Mouse (Mus musculus) brown adipose tissue, adult 24 weeks (tissue): Measurements from ENCODE around the gene Ppm1d. TPM values are rescaled to one million over a fixed set of nuclear protein-coding genes. Genes with fewer than 3 reads are reported as not detected.
A peak's percentile ranks its signal among the peaks of the same experiment; 100 is the strongest.

Experiments
- H3K27ac ChIP-seq: fragments of 200-500 bp; replicated peaks from 2 replicates; pipeline ENCODE4 v1.5.1; 2012; ENCODE audit warnings: low read depth, mild to moderate bottlenecking, low read length
- H3K4me1 ChIP-seq: fragments of 200-500 bp; 2 replicates; pipeline ENCODE4 v1.6.1; 2012; ENCODE audit warnings: low read length, mixed read lengths; ENCODE audit not compliant: control insufficient read depth, insufficient read depth, insufficient read length
- H3K4me3 ChIP-seq: fragments of 200-500 bp; 2 replicates; pipeline ENCODE4 v1.5.1; 2012; ENCODE audit warnings: low read depth, mild to moderate bottlenecking, low read length, moderate library complexity; ENCODE audit not compliant: insufficient read depth
- polyA plus RNA-seq: library from polyadenylated mRNA; stranded (reverse); fragments of >200 nt; gene quantifications from 2 replicates; pipeline ENCODE4 v1.2.4, GENCODE M21; 2012; ENCODE audit not compliant: missing spikeins, insufficient read depth, insufficient read length

Gene Ppm1d
- 4.7 and 6.7 TPM in 2 replicates for polyA plus RNA-seq

- Histone ChIP-seq H3K4me3 (peak within 1 kb of the TSS; percentile 84), H3K4me1 (0 out of 2 replicates have a peak, but pooled peaks cover 5% of the 10 kb centered on the region), H3K27ac (peak within 1 kb of the TSS; percentile 73)
These were observed at the start of gene Ppm1d for GRCm38 (mm10) chr11:85310713-85311574. TSS of gene Ppm1d (plus strand) at chr11:85311244.

GRCm38 (mm10) chr11:85264635-85265034 lies 46.4 kb upstream of the Ppm1d start:
- Histone ChIP-seq H3K27ac (no peak overlapping the region), H3K4me3 (no peak overlapping the region), H3K4me1 (no peaks in the 10 kb centered on the region)

- H3K4me1 ChIP-seq: no peaks in the 10 kb centered on the region
- H3K27ac ChIP-seq: no peak overlapping the region
- no peak overlapping the region for H3K4me3 ChIP-seq
These were observed 43.7 kb upstream of the Ppm1d start for GRCm38 (mm10) chr11:85267393-85267792.

GRCm38 (mm10) chr11:85270631-85271030 lies 40.4 kb upstream of the Ppm1d start:
- Histone ChIP-seq H3K4me1 (no peaks in the 10 kb centered on the region), H3K4me3 (no peak overlapping the region), H3K27ac (no peak overlapping the region)

- Histone ChIP-seq H3K4me1 (no peaks in the 10 kb centered on the region), H3K27ac (no peak overlapping the region), H3K4me3 (no peak overlapping the region)
These were observed 37.7 kb upstream of the Ppm1d start for GRCm38 (mm10) chr11:85273299-85273698.

- Histone ChIP-seq H3K4me1 (no peaks in the 10 kb centered on the region), H3K4me3 (no peak overlapping the region), H3K27ac (no peak overlapping the region)
These were observed 35.9 kb upstream of the Ppm1d start for GRCm38 (mm10) chr11:85275151-85275550.

GRCm38 (mm10) chr11:85277609-85278008 lies 33.4 kb upstream of the Ppm1d start:
- Histone ChIP-seq H3K4me1 (no peaks in the 10 kb centered on the region), H3K4me3 (no peak overlapping the region), H3K27ac (no peak overlapping the region)

GRCm38 (mm10) chr11:85278175-85278574 lies 32.9 kb upstream of the Ppm1d start:
- H3K4me3 ChIP-seq: no peak overlapping the region
- H3K4me1 ChIP-seq: no peaks in the 10 kb centered on the region
- no peak overlapping the region for H3K27ac ChIP-seq

GRCm38 (mm10) chr11:85281219-85281878 lies 29.7 kb upstream of the Ppm1d start:
- H3K27ac ChIP-seq: no peak overlapping the region
- H3K4me1 ChIP-seq: no peaks in the 10 kb centered on the region
- no peak overlapping the region for H3K4me3 ChIP-seq

- Histone ChIP-seq H3K4me1 (no peaks in the 10 kb centered on the region), H3K4me3 (no peak overlapping the region), H3K27ac (no peak overlapping the region)
These were observed 13.1 kb upstream of the Ppm1d start for GRCm38 (mm10) chr11:85297953-85298352.

- Histone ChIP-seq H3K4me3 (no peak overlapping the region), H3K4me1 (no peaks in the 10 kb centered on the region)
These were observed 11.2 kb upstream of the Ppm1d start for GRCm38 (mm10) chr11:85299880-85300279.

GRCm38 (mm10) chr11:85301161-85301560 lies 9.9 kb upstream of the Ppm1d start:
- Histone ChIP-seq H3K27ac (no peak overlapping the region), H3K4me1 (no peaks in the 10 kb centered on the region), H3K4me3 (no peak overlapping the region)

More at GRCm38 (mm10) chr11:85299880-85300279, 11.2 kb upstream of the Ppm1d start:
- no peak overlapping the region for H3K27ac ChIP-seq

- Histone ChIP-seq H3K4me3 (no peak overlapping the region), H3K27ac (no peak overlapping the region), H3K4me1 (no peaks in the 10 kb centered on the region)
These were observed 9.2 kb upstream of the Ppm1d start for GRCm38 (mm10) chr11:85301836-85302235.

- Histone ChIP-seq H3K27ac (no peak overlapping the region), H3K4me1 (no peaks in the 10 kb centered on the region), H3K4me3 (no peak overlapping the region)
These were observed 4.3 kb upstream of the Ppm1d start for GRCm38 (mm10) chr11:85306577-85307260.

GRCm38 (mm10) chr11:85308799-85309198 lies 2.2 kb upstream of the Ppm1d start:
- H3K4me3 ChIP-seq: no peak overlapping the region
- H3K27ac ChIP-seq: no peak overlapping the region
- 0 out of 2 replicates have a peak, but pooled peaks cover 3% of the 10 kb centered on the region for H3K4me1 ChIP-seq
